Mouse (Mus musculus): ENCODE measurements around the gene Shoc2.

- TF ChIP-seq POLR2A (IDR thresholded peaks at IDR 0.05; ENCODE audit: insufficient read depth, low read depth, low read length): no peak
- TF ChIP-seq CTCF (IDR thresholded peaks at IDR 0.05; ENCODE audit: insufficient read depth, low read depth, low read length): no peak
Observed at GRCm38 (mm10) chr19:54045412-54045811, 101.3 kb downstream of the Shoc2 start.
